Mouse (Mus musculus): ENCODE data around the gene Insm2. TPM values are rescaled to one million over a fixed set of nuclear protein-coding genes. Genes with fewer than 3 reads are reported as not detected.
"Not testable (repeated sequence)": the region's sequence is repeated elsewhere in the genome, so short reads cannot be mapped to it uniquely, and the experiment has no call there.

Insm2 gene
- polyA plus RNA-seq (2012; ENCODE audit: insufficient read depth, insufficient read length, missing spikeins): not detected in 2 replicates

DNA sequence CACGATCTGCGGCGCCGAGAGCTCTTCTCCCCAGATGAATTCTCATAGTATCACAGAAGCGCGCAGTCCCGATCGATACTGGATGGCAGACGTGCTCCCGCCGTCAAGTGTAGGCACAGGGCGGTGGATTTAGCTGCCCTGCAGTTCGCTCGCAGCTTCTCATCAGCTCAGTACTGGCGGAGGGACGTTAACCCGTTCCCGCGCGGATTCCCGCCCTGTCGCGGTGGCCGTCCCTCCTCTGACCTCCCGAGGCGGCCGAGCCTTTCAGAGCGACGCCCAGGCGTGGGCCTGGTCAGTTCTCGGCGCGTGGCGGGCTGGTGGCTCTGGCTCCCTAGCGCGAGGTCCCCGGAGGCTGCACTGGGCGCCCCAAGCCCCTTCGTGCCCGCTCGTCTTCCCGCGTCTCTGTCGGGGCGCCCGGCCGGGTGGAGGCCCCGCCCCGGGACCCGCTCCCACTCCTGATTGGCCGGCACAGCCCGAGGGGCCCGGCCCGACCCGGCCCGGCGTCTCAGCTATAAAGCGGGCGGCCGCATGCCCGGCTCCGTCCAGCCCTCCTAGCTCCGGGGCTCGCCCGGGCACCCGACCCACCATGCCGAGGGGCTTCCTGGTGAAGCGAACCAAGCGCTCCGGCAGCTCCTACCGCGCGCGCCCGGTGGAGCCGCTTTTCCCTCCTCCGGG, at the start of gene Insm2:
Gene Insm2 (plus strand): TSS at position 541 of the 675 bp plus-strand sequence.
- TF ChIP-seq CTCF (IDR thresholded peaks at IDR 0.05; ENCODE audit: low read depth, low read length) (no peak), POLR2A (IDR thresholded peaks at IDR 0.05; ENCODE audit: borderline replicate concordance, low read depth, low read length) (no peak)
- Histone ChIP-seq H3K4me3 (ENCODE audit: insufficient read depth, low read length) (peak within 1 kb of the TSS; percentile 43), H3K27ac (ENCODE audit: insufficient read depth, low read depth, low read length) (no peak within 1 kb of the TSS), H3K4me1 (ENCODE audit: control insufficient read depth, insufficient read depth, low read length) (peaks cover 5% of the 10 kb centered on the region)

DNA sequence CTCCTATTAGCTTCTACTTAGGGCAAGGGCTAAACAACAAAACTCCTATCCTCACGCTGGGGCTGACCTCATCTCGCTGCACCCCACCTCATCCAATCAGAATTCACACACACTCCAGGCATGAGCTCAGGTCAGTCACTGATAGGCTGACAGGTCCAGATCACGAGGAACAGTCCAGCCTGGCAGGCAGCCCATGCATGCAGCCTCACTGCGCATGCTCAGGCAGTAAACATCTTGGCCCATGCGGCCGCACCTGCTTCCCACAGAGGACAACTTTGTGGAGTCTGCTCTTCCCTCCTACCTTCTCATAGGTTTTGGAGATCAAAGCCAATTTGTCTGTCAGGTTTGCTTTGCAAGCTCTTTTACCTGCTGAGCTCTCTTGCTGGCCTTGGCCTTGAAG, 44.3 kb upstream of the Insm2 start:
- not testable (repeated sequence) for H3K4me3 ChIP-seq (ENCODE audit: insufficient read depth, low read length); H3K27ac ChIP-seq (ENCODE audit: insufficient read depth, low read depth, low read length)
- H3K4me1 ChIP-seq (ENCODE audit: control insufficient read depth, insufficient read depth, low read length): peaks cover 11% of the 10 kb centered on the region

DNA sequence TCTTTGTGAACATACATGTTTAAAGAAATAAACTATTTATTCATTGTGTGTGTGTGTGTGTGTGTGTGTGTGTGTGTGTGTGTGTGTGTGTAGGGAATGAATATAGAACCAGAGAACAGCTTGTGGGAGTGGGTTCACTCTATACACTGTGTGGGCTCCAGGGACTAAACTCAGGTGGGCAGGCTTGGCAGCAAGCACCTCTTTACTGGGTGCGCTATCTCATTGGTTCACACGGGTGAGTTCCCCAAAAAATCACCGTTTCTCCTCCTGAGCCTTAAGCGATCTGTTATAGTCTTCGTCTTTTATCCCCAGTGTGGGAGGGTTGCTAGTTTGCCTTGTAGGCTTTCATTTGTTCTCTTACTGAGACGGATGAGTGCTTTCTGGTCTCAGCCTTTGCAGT, 41.4 kb upstream of the Insm2 start:
- no peak for TF ChIP-seq CTCF (IDR thresholded peaks at IDR 0.05; ENCODE audit: low read depth, low read length)
- TF ChIP-seq POLR2A (IDR thresholded peaks at IDR 0.05; ENCODE audit: borderline replicate concordance, low read depth, low read length): no peak
- H3K4me3 ChIP-seq (ENCODE audit: insufficient read depth, low read length): no peak overlapping the region
- no peak overlapping the region for H3K27ac ChIP-seq (ENCODE audit: insufficient read depth, low read depth, low read length)
- H3K4me1 ChIP-seq (ENCODE audit: control insufficient read depth, insufficient read depth, low read length): peaks cover 10% of the 10 kb centered on the region

- peaks cover 8% of the 10 kb centered on the region for H3K4me1 ChIP-seq (ENCODE audit: control insufficient read depth, insufficient read depth, low read length)
- H3K27ac ChIP-seq (ENCODE audit: insufficient read depth, low read depth, low read length): no peak overlapping the region
- no peak overlapping the region for H3K4me3 ChIP-seq (ENCODE audit: insufficient read depth, low read length)
- TF ChIP-seq POLR2A (IDR thresholded peaks at IDR 0.05; ENCODE audit: borderline replicate concordance, low read depth, low read length) (no peak), CTCF (IDR thresholded peaks at IDR 0.05; ENCODE audit: low read depth, low read length) (no peak)
Measured at GRCm38 (mm10) chr12:55559184-55559855, 39.9 kb upstream of the Insm2 start.

DNA sequence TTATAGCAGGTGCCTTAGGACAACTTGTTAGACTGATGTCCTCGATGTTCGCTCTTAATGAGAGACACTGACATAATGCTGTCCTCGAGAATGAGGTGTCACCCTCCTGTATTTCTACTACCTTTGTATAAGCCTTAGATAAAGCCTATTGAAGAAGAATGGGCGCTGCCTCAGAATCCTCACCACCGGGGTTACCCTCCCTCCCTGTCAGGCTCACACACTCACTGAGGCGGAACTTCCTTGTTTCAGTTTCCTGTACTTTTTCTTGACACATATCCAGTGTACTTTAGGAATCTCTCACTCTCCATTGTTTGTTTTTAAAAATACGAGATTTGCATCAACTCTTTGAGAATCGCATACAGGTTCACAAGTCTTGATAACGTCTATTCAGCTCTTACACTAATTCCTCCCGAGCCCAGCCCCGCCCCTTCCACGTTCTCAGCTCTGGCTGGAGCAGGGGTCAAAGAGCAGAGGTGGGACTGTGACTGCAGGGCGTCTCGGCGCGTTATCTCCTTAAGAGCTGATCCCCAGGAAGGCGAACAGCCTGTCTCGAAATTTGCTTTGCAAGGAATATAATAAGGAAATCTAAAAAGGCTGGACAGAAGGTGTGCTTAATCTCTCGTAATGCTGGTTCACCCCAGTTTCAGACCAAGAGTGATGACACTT, 39.1 kb upstream of the Insm2 start:
- H3K4me1 ChIP-seq (ENCODE audit: control insufficient read depth, insufficient read depth, low read length): peaks cover 8% of the 10 kb centered on the region
- H3K27ac ChIP-seq (ENCODE audit: insufficient read depth, low read depth, low read length): no peak overlapping the region
- H3K4me3 ChIP-seq (ENCODE audit: insufficient read depth, low read length): peak overlapping the region; percentile 62
- TF ChIP-seq CTCF (IDR thresholded peaks at IDR 0.05; ENCODE audit: low read depth, low read length) (no peak), POLR2A (IDR thresholded peaks at IDR 0.05; ENCODE audit: borderline replicate concordance, low read depth, low read length) (no peak)

DNA sequence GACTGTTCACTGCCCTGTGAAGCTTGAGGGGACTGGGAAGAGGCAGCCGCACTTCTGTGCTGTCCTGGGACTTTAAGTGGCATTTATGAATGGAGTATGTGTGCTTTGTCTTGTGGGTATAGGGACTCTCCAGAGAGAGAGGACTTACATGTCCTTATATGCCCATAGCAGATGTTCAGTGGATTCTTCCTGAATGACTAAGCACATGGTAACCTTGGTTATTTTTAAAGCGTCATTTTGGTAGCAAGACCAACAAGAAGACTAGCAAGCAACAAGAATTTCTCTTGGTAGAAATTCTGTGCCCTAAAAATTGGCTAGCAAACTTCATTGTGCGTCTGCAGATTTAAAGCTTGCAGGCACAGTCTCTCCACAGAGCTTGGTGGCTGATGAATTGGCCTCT, 35.5 kb upstream of the Insm2 start:
- TF ChIP-seq POLR2A (IDR thresholded peaks at IDR 0.05; ENCODE audit: borderline replicate concordance, low read depth, low read length) (no peak), CTCF (IDR thresholded peaks at IDR 0.05; ENCODE audit: low read depth, low read length) (no peak)
- H3K4me1 ChIP-seq (ENCODE audit: control insufficient read depth, insufficient read depth, low read length): peaks cover 8% of the 10 kb centered on the region
- no peak overlapping the region for H3K27ac ChIP-seq (ENCODE audit: insufficient read depth, low read depth, low read length)
- no peak overlapping the region for H3K4me3 ChIP-seq (ENCODE audit: insufficient read depth, low read length)

DNA sequence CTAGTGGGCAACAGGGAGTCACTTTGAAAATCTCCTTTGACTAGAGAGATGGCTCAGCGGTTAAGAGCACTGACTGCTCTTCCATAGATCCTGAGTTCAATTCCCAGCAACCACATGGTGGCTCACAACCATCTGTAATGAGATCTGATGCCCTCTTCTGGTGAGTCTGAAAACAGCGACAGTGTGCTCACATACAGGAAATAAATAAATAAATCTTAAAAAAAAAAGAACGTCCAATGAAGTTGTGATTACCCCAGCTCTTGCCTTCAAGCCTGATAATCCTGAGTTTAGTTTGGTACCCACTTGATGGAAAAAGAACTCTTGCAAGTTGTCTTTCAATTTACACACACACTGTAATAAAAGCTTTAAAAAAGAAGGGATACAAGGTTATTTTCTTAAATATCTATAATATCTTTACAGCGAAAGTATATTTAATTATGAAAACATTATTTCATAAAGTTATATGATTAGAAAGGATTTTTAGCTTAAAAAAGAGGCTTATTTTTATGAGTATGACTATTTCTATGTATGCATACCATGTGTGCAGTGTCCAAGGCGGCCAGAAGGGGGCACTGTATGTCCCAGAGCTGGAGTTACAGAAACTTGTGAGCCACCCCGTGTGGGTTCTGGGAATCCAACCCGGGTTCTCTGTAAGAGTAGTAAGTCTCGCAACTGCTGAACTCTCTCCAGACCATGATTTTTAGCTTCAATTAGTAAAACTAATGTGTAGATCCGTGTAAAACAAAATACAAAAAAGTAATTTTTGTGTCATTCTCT, 34.9 kb upstream of the Insm2 start:
- Histone ChIP-seq H3K4me1 (ENCODE audit: control insufficient read depth, insufficient read depth, low read length) (peaks cover 8% of the 10 kb centered on the region), H3K27ac (ENCODE audit: insufficient read depth, low read depth, low read length) (no peak overlapping the region), H3K4me3 (ENCODE audit: insufficient read depth, low read length) (no peak overlapping the region)
- TF ChIP-seq POLR2A (IDR thresholded peaks at IDR 0.05; ENCODE audit: borderline replicate concordance, low read depth, low read length): no peak
- TF ChIP-seq CTCF (IDR thresholded peaks at IDR 0.05; ENCODE audit: low read depth, low read length): 0 out of 2 replicates have a peak, but pooled peaks have one; percentile 13

DNA sequence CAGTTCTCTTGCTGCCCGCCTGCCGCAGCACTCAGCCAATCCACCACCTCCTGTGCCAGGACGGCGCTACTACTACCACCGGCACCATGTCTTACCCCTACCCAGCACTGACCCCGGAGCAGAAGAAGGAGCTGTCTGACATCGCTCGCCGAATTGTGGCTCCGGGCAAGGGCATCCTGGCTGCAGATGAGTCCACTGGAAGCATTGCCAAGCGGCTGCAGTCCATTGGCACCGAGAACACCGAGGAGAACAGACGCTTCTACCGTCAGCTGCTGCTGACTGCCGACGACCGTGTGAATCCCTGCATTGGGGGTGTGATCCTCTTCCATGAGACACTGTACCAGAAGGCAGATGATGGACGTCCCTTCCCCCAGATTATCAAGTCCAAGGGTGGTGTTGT, 34.0 kb upstream of the Insm2 start, which contains the start of gene Aldoart2:
Gene Aldoart2 (plus strand): TSS at position 34 of the 400 bp plus-strand sequence.
- H3K27ac ChIP-seq (ENCODE audit: insufficient read depth, low read depth, low read length): no peak within 1 kb of the TSS
- no peak for TF ChIP-seq POLR2A (IDR thresholded peaks at IDR 0.05; ENCODE audit: borderline replicate concordance, low read depth, low read length)
- TF ChIP-seq CTCF (IDR thresholded peaks at IDR 0.05; ENCODE audit: low read depth, low read length): no peak
- H3K4me1 ChIP-seq (ENCODE audit: control insufficient read depth, insufficient read depth, low read length): peaks cover 6% of the 10 kb centered on the region
- H3K4me3 ChIP-seq (ENCODE audit: insufficient read depth, low read length): no peak within 1 kb of the TSS

- Histone ChIP-seq H3K27ac (ENCODE audit: insufficient read depth, low read depth, low read length) (no peak overlapping the region), H3K4me1 (ENCODE audit: control insufficient read depth, insufficient read depth, low read length) (peaks cover 4% of the 10 kb centered on the region), H3K4me3 (ENCODE audit: insufficient read depth, low read length) (no peak overlapping the region)
- TF ChIP-seq POLR2A (IDR thresholded peaks at IDR 0.05; ENCODE audit: borderline replicate concordance, low read depth, low read length) (no peak), CTCF (IDR thresholded peaks at IDR 0.05; ENCODE audit: low read depth, low read length) (no peak)
Measured at GRCm38 (mm10) chr12:55565867-55566266, 33.4 kb upstream of the Insm2 start.
